Mouse (Mus musculus) heart, embryonic 12.5 days (tissue): ENCODE measurements around the gene Ehd1. TPM values are rescaled to one million over a fixed set of nuclear protein-coding genes. Genes with fewer than 3 reads are reported as not detected.
A peak's percentile ranks its signal among the peaks of the same experiment; 100 is the strongest.
"Not testable (repeated sequence)": the region's sequence is repeated elsewhere in the genome, so short reads cannot be mapped to it uniquely, and the experiment has no call there.

Experiments
- ATAC-seq: fragments of 200-750 bp; cut with Nextera tagmentation; 2 replicates; pipeline ENCODE4 v1.8.0; 2017; ENCODE audit warnings: moderate TSS enrichment, moderate library complexity; ENCODE audit not compliant: insufficient number of reproducible peaks, low FRiP score
- H3K27ac ChIP-seq: fragments of 300-500 bp; sonication (generic); 2 replicates; pipeline ENCODE4 v1.5.1; 2016; ENCODE audit warnings: mild to moderate bottlenecking, moderate library complexity; ENCODE audit not compliant: poor library complexity, severe bottlenecking
- H3K27me3 ChIP-seq: fragments of 300-500 bp; sonication (generic); replicated peaks from 2 replicates; pipeline ENCODE4 v1.6.1; 2016; ENCODE audit warnings: mild to moderate bottlenecking, moderate library complexity
- H3K36me3 ChIP-seq: fragments of 300-500 bp; sonication (generic); 2 replicates; pipeline ENCODE4 v1.6.1; 2016; ENCODE audit warnings: mild to moderate bottlenecking, moderate library complexity
- H3K4me1 ChIP-seq: fragments of 300-500 bp; sonication (generic); replicated peaks from 2 replicates; pipeline ENCODE4 v1.6.1; 2016; ENCODE audit warnings: mild to moderate bottlenecking
- H3K4me2 ChIP-seq: fragments of 300-500 bp; sonication (generic); 2 replicates; pipeline ENCODE4 v1.6.1; 2016; ENCODE audit warnings: mild to moderate bottlenecking, moderate library complexity
- H3K4me3 ChIP-seq: fragments of 300-500 bp; sonication (generic); 2 replicates; pipeline ENCODE4 v1.5.1; 2016; ENCODE audit warnings: mild to moderate bottlenecking
- H3K9ac ChIP-seq: fragments of 300-500 bp; sonication (generic); 2 replicates; pipeline ENCODE4 v1.6.1; 2016; ENCODE audit warnings: mild to moderate bottlenecking, moderate library complexity
- H3K9me3 ChIP-seq: fragments of 300-500 bp; sonication (generic); replicated peaks from 2 replicates; pipeline ENCODE4 v1.6.1; 2016; ENCODE audit warnings: mild to moderate bottlenecking, moderate library complexity
- WGBS: fragments of 180-500 bp; shearing (Covaris S2); methylation state at CpG from one replicate; pipeline ENCODE4 v1.1.7; 2016; 5-methylcytosine and 5-hydroxymethylcytosine counted together
- polyA plus RNA-seq: library from polyadenylated mRNA; unstranded; fragments of >200 nt; fragmentation: Nextera tagmentation; extraction: Ambion mirVana; gene quantifications from 2 replicates; pipeline ENCODE4 v1.2.1, GENCODE M21; 2016

Ehd1 gene
- polyA plus RNA-seq, 1 experiment from 2014 or later = 88.7 TPM

- ATAC-seq = peak; percentile 53
- Histone ChIP-seq H3K27me3 (no peaks in the 10 kb centered on the region), H3K4me3 (no peak overlapping the region), H3K9me3 (no peaks in the 10 kb centered on the region), H3K27ac (no peak overlapping the region), H3K4me2 (no peak overlapping the region), H3K36me3 (peaks cover 5% of the 10 kb centered on the region), H3K9ac (no peak overlapping the region), H3K4me1 (peaks cover 61% of the 10 kb centered on the region)
- 21% methylated on average over 5 of the region's 5 CpGs for WGBS
Observed at GRCm38 (mm10) chr19:6304787-6305516, 28.4 kb downstream of the Ehd1 start.

- Histone ChIP-seq H3K4me1 (peaks cover 54% of the 10 kb centered on the region), H3K36me3 (peaks cover 7% of the 10 kb centered on the region), H3K4me3 (peak overlapping the region; percentile 91), H3K27me3 (no peaks in the 10 kb centered on the region), H3K4me2 (peak overlapping the region; percentile 93), H3K9ac (peak overlapping the region; percentile 88), H3K9me3 (no peaks in the 10 kb centered on the region), H3K27ac (peak overlapping the region; percentile 69; the same call in 1 of the 2 replicates)
- ATAC-seq = no peak
- 57% methylated on average over 8 of the region's 8 CpGs for WGBS
Observed at GRCm38 (mm10) chr19:6305517-6306115, 29.1 kb downstream of the Ehd1 start.

GRCm38 (mm10) chr19:6306137-6306551 lies 29.6 kb downstream of the Ehd1 start, which contains the start of gene Cdc42bpg:
Gene Cdc42bpg (plus strand): TSS chr19:6306456.
- Histone ChIP-seq H3K9ac (peak within 1 kb of the TSS; percentile 88), H3K27ac (peak within 1 kb of the TSS; percentile 69), H3K36me3 (peaks cover 12% of the 10 kb centered on the region), H3K9me3 (no peaks in the 10 kb centered on the region), H3K4me3 (peak within 1 kb of the TSS; percentile 91), H3K27me3 (no peaks in the 10 kb centered on the region), H3K4me2 (peak within 1 kb of the TSS; percentile 93), H3K4me1 (peaks cover 53% of the 10 kb centered on the region)
- ATAC-seq = peak; percentile 88
- WGBS = under 1% methylated on average over 37 of the region's 38 CpGs

GRCm38 (mm10) chr19:6306586-6306985 lies 30.1 kb downstream of the Ehd1 start:
- H3K27me3 ChIP-seq = no peaks in the 10 kb centered on the region
- under 1% methylated on average over 33 of the region's 34 CpGs for WGBS
- H3K36me3 ChIP-seq = peaks cover 16% of the 10 kb centered on the region
- peak overlapping the region; percentile 68 for H3K27ac ChIP-seq
- H3K9me3 ChIP-seq = no peaks in the 10 kb centered on the region
- peaks cover 53% of the 10 kb centered on the region for H3K4me1 ChIP-seq
- H3K4me3 ChIP-seq = peak overlapping the region; percentile 91
- H3K9ac ChIP-seq = peak overlapping the region; percentile 88
- ATAC-seq = peak; percentile 60
- H3K4me2 ChIP-seq = peak overlapping the region; percentile 93

GRCm38 (mm10) chr19:6307733-6308531 lies 31.4 kb downstream of the Ehd1 start:
- ATAC-seq = no peak
- Histone ChIP-seq H3K27me3 (no peaks in the 10 kb centered on the region), H3K4me1 (peaks cover 44% of the 10 kb centered on the region), H3K27ac (no peak overlapping the region), H3K4me2 (peak overlapping the region; percentile 93; the same call in 1 of the 2 replicates), H3K9me3 (no peaks in the 10 kb centered on the region), H3K36me3 (peaks cover 27% of the 10 kb centered on the region), H3K9ac (0 out of 2 replicates have a peak overlapping the region, but pooled peaks have one; percentile 26), H3K4me3 (no peak overlapping the region)
- WGBS = 80% methylated on average over 9 of the region's 9 CpGs

GRCm38 (mm10) chr19:6310181-6310580 lies 33.7 kb downstream of the Ehd1 start:
- no peak overlapping the region for H3K4me2 ChIP-seq
- no peaks in the 10 kb centered on the region for H3K27me3 ChIP-seq
- H3K27ac ChIP-seq = no peak overlapping the region
- H3K9ac ChIP-seq = no peak overlapping the region
- H3K36me3 ChIP-seq = peaks cover 50% of the 10 kb centered on the region
- H3K9me3 ChIP-seq = no peaks in the 10 kb centered on the region
- WGBS = 87% methylated on average over 5 of the region's 5 CpGs
- peaks cover 26% of the 10 kb centered on the region for H3K4me1 ChIP-seq
- no peak overlapping the region for H3K4me3 ChIP-seq
- ATAC-seq = no peak

- not testable (repeated sequence) for H3K27ac ChIP-seq, H3K27me3 ChIP-seq, ATAC-seq, H3K9ac ChIP-seq, H3K4me2 ChIP-seq, H3K4me3 ChIP-seq, H3K9me3 ChIP-seq
- Histone ChIP-seq H3K4me1 (peaks cover 24% of the 10 kb centered on the region), H3K36me3 (peaks cover 66% of the 10 kb centered on the region)
- WGBS = 83% methylated on average over 3 of the region's 3 CpGs
Observed at GRCm38 (mm10) chr19:6311783-6312182, 35.3 kb downstream of the Ehd1 start.

GRCm38 (mm10) chr19:6313796-6314195 lies 37.3 kb downstream of the Ehd1 start:
- no peak for ATAC-seq
- no peak overlapping the region for H3K4me2 ChIP-seq
- H3K9ac ChIP-seq = no peak overlapping the region
- H3K27me3 ChIP-seq = no peaks in the 10 kb centered on the region
- no peak overlapping the region for H3K27ac ChIP-seq
- 92% methylated on average over 8 of the region's 8 CpGs for WGBS
- peaks cover 86% of the 10 kb centered on the region for H3K36me3 ChIP-seq
- no peaks in the 10 kb centered on the region for H3K9me3 ChIP-seq
- no peak overlapping the region for H3K4me3 ChIP-seq
- peaks cover 9% of the 10 kb centered on the region; the same call in 1 of the 2 replicates for H3K4me1 ChIP-seq

GRCm38 (mm10) chr19:6314513-6314912 lies 38.0 kb downstream of the Ehd1 start:
- peaks cover 9% of the 10 kb centered on the region; the same call in 1 of the 2 replicates for H3K4me1 ChIP-seq
- no peak overlapping the region for H3K4me3 ChIP-seq
- ATAC-seq = no peak
- H3K27me3 ChIP-seq = no peaks in the 10 kb centered on the region
- H3K36me3 ChIP-seq = peaks cover 93% of the 10 kb centered on the region
- H3K4me2 ChIP-seq = no peak overlapping the region
- H3K27ac ChIP-seq = no peak overlapping the region
- 72% methylated on average over 8 of the region's 8 CpGs for WGBS
- H3K9ac ChIP-seq = no peak overlapping the region; the same call in 1 of the 2 replicates
- H3K9me3 ChIP-seq = no peaks in the 10 kb centered on the region

- Histone ChIP-seq H3K4me1 (peaks cover 9% of the 10 kb centered on the region; the same call in 1 of the 2 replicates), H3K4me2 (no peak overlapping the region), H3K9ac (no peak overlapping the region), H3K9me3 (no peaks in the 10 kb centered on the region), H3K36me3 (peaks cover 96% of the 10 kb centered on the region), H3K27ac (no peak overlapping the region), H3K4me3 (no peak overlapping the region), H3K27me3 (no peaks in the 10 kb centered on the region)
- no peak for ATAC-seq
- WGBS = 75% methylated on average over 14 of the region's 14 CpGs
Observed at GRCm38 (mm10) chr19:6315573-6315972, 39.0 kb downstream of the Ehd1 start.

- 86% methylated on average over 12 of the region's 12 CpGs for WGBS
- Histone ChIP-seq H3K4me3 (no peak overlapping the region), H3K9ac (no peak overlapping the region), H3K27ac (no peak overlapping the region), H3K27me3 (no peaks in the 10 kb centered on the region), H3K9me3 (no peaks in the 10 kb centered on the region), H3K4me1 (peaks cover 28% of the 10 kb centered on the region), H3K36me3 (peaks cover 90% of the 10 kb centered on the region), H3K4me2 (no peak overlapping the region)
- no peak for ATAC-seq
Observed at GRCm38 (mm10) chr19:6318145-6318544, 41.6 kb downstream of the Ehd1 start.
